Comparison of ENCODE assay signal across 7 mouse cellular contexts in genomic region chr3:36552406-36553047, GRCm38 (mm10). TPM values are rescaled to one million over a fixed set of nuclear protein-coding genes. Genes with fewer than 3 reads are reported as not detected.
DNase-seq lines count a peak whose midpoint lies in the region; ATAC-seq lines count a peak whose summit lies in the region.

Gene Exosc9 (plus strand): TSS chr3:36552606.

- peak; percentile 97 for ATAC-seq in granulocyte monocyte progenitor cell, adult 5-6 weeks (replicated peaks; ENCODE audit: poor library complexity, severe bottlenecking)
- peak; percentile 93 for ATAC-seq in limb, embryonic 11.5 days (ENCODE audit: insufficient number of reproducible peaks, low FRiP score, low TSS enrichment, low read depth)
- ATAC-seq in midbrain, embryonic 14.5 days (ENCODE audit: low FRiP score, low TSS enrichment), result peak; percentile 97

- peaks cover 39% of the 10 kb centered on the region for H3K36me3 ChIP-seq in embryonic facial prominence, embryonic 10.5 days (replicated peaks)
- peaks cover 4% of the 10 kb centered on the region for H3K36me3 ChIP-seq in limb, embryonic 11.5 days (ENCODE audit: control insufficient read depth, insufficient read depth, low read length)
- peaks cover 38% of the 10 kb centered on the region for H3K36me3 ChIP-seq in midbrain, embryonic 14.5 days (ENCODE audit: control insufficient read depth, insufficient read depth, low read length)

- peak within 1 kb of the TSS; percentile 59 for H3K9ac ChIP-seq in limb, embryonic 11.5 days (ENCODE audit: low read length)
- peak within 1 kb of the TSS; percentile 79 for H3K9ac ChIP-seq in midbrain, embryonic 14.5 days (replicated peaks; ENCODE audit: low read length)

- peak within 1 kb of the TSS; percentile 84 for H3K27ac ChIP-seq in embryonic facial prominence, embryonic 10.5 days (replicated peaks)
- no peak within 1 kb of the TSS for H3K27ac ChIP-seq in limb, embryonic 11.5 days (replicated peaks; ENCODE audit: low read depth, low read length)
- peak within 1 kb of the TSS; percentile 62 for H3K27ac ChIP-seq in midbrain, embryonic 14.5 days (replicated peaks; ENCODE audit: low read depth, low read length)

- H3K9me3 ChIP-seq in embryonic facial prominence, embryonic 10.5 days, result no peaks in the 10 kb centered on the region
- no peaks in the 10 kb centered on the region for H3K9me3 ChIP-seq in limb, embryonic 11.5 days (ENCODE audit: control insufficient read depth, low read length)
- H3K9me3 ChIP-seq in midbrain, embryonic 14.5 days (ENCODE audit: control insufficient read depth, low read length), result no peaks in the 10 kb centered on the region

- WGBS in embryonic facial prominence, embryonic 10.5 days, result under 1% methylated on average over 39 of the region's 39 CpGs
- WGBS in limb, embryonic 11.5 days, result under 1% methylated on average over 39 of the region's 39 CpGs
- WGBS in midbrain, embryonic 14.5 days, result under 1% methylated on average over 39 of the region's 39 CpGs

- peak within 1 kb of the TSS; percentile 93 for H3K4me3 ChIP-seq in embryonic facial prominence, embryonic 10.5 days
- peak within 1 kb of the TSS; percentile 87 for H3K4me3 ChIP-seq in limb, embryonic 11.5 days (ENCODE audit: low read depth, low read length)
- H3K4me3 ChIP-seq in midbrain, embryonic 14.5 days (replicated peaks; ENCODE audit: low read depth, low read length), result peak within 1 kb of the TSS; percentile 86

- DNase-seq in adrenal gland, postnatal 10 days, result peak; percentile 98
- DNase-seq in embryonic facial prominence, embryonic 10.5 days (ENCODE audit: low spot score), result peak; percentile 96
- peak; percentile 96 for DNase-seq in kidney, adult 18-20 months
- DNase-seq in limb, embryonic 11.5 days (ENCODE audit: low spot score), result peak; percentile 98
- DNase-seq in midbrain, embryonic 14.5 days, result peak; percentile 96
- DNase-seq in spleen, adult 18-20 months, result peak; percentile 87 to 97

- H3K4me2 ChIP-seq in limb, embryonic 11.5 days (ENCODE audit: low read depth, severe bottlenecking), result peak within 1 kb of the TSS; percentile 79
- peak within 1 kb of the TSS; percentile 62 for H3K4me2 ChIP-seq in midbrain, embryonic 14.5 days (ENCODE audit: low read length)

- H3K27me3 ChIP-seq in embryonic facial prominence, embryonic 10.5 days (replicated peaks; ENCODE audit: low read depth, poor library complexity, severe bottlenecking), result no peaks in the 10 kb centered on the region
- no peaks in the 10 kb centered on the region for H3K27me3 ChIP-seq in limb, embryonic 11.5 days (ENCODE audit: control insufficient read depth, insufficient read depth, low read length)
- H3K27me3 ChIP-seq in midbrain, embryonic 14.5 days (ENCODE audit: control insufficient read depth, insufficient read depth, low read length), result no peaks in the 10 kb centered on the region

- peaks cover 17% of the 10 kb centered on the region for H3K4me1 ChIP-seq in embryonic facial prominence, embryonic 10.5 days
- no peaks in the 10 kb centered on the region for H3K4me1 ChIP-seq in limb, embryonic 11.5 days (ENCODE audit: control insufficient read depth, insufficient read depth, low read length)
- peaks cover 13% of the 10 kb centered on the region for H3K4me1 ChIP-seq in midbrain, embryonic 14.5 days (ENCODE audit: control insufficient read depth, insufficient read depth, low read length)

RNA-seq across cellular contexts. Expression of gene Exosc9, which starts in this region (rescaled TPM):
- total RNA-seq in adrenal gland, postnatal 10 days (2021), result 10 to 100 TPM; 31.4 to 32.1 TPM
- 98.2 and 102 TPM in 2 replicates for polyA plus RNA-seq in embryonic facial prominence, embryonic 10.5 days (2016; fragmentation: Nextera tagmentation; extraction: Ambion mirVana)
- total RNA-seq in granulocyte monocyte progenitor cell, adult 5-6 weeks (2014; fragmentation: Nextera tagmentation), result 65.5 and 69.0 TPM in 2 replicates
- total RNA-seq in granulocyte monocyte progenitor cell, adult 5-6 weeks (2017), result 118 and 150 TPM in 2 replicates
- 81.4 and 92.2 TPM in 2 replicates for polyA plus RNA-seq in limb, embryonic 11.5 days (2014; fragmentation: Nextera tagmentation; extraction: Ambion mirVana)
- 83.2 and 85.5 TPM in 2 replicates for polyA plus RNA-seq in midbrain, embryonic 14.5 days (2014; fragmentation: Nextera tagmentation; extraction: Ambion mirVana)
